Mouse (Mus musculus) liver, embryonic 15.5 days (tissue): Measurements from ENCODE around the gene Zfpm1. TPM values are rescaled to one million over a fixed set of nuclear protein-coding genes. Genes with fewer than 3 reads are reported as not detected.
A peak's percentile ranks its signal among the peaks of the same experiment; 100 is the strongest.
"Not testable (repeated sequence)": the region's sequence is repeated elsewhere in the genome, so short reads cannot be mapped to it uniquely, and the experiment has no call there.

Experiments used
- ATAC-seq: fragments of 200-750 bp; cut with Nextera tagmentation; 2 replicates; pipeline ENCODE4 v1.8.0; 2017; ENCODE audit warnings: moderate number of reproducible peaks, mild to moderate bottlenecking, moderate library complexity; ENCODE audit not compliant: insufficient read depth
- H3K27ac ChIP-seq: fragments of 300-500 bp; sonication (generic); replicated peaks from 2 replicates; pipeline ENCODE4 v1.5.1; 2015; ENCODE audit warnings: mild to moderate bottlenecking, inconsistent platforms
- H3K27me3 ChIP-seq: fragments of 300-500 bp; sonication (generic); 2 replicates; pipeline ENCODE4 v1.6.1; 2015; ENCODE audit warnings: mild to moderate bottlenecking, inconsistent platforms
- H3K36me3 ChIP-seq: fragments of 300-500 bp; sonication (generic); replicated peaks from 2 replicates; pipeline ENCODE4 v1.6.1; 2015; ENCODE audit warnings: moderate library complexity, mild to moderate bottlenecking, inconsistent platforms
- H3K4me1 ChIP-seq: fragments of 300-500 bp; sonication (generic); replicated peaks from 2 replicates; pipeline ENCODE4 v1.6.1; 2015; ENCODE audit warnings: inconsistent platforms
- H3K4me2 ChIP-seq: fragments of 300-500 bp; sonication (generic); 2 replicates; pipeline ENCODE4 v1.6.1; 2015; ENCODE audit warnings: moderate library complexity, mild to moderate bottlenecking, inconsistent platforms
- H3K4me3 ChIP-seq: fragments of 300-500 bp; sonication (generic); replicated peaks from 2 replicates; pipeline ENCODE4 v1.5.1; 2015; ENCODE audit warnings: mild to moderate bottlenecking, inconsistent platforms
- H3K9ac ChIP-seq: fragments of 300-500 bp; sonication (generic); 2 replicates; pipeline ENCODE4 v1.6.1; 2015; ENCODE audit warnings: moderate library complexity, mild to moderate bottlenecking, inconsistent platforms
- H3K9me3 ChIP-seq: fragments of 300-500 bp; sonication (generic); replicated peaks from 2 replicates; pipeline ENCODE4 v1.6.1; 2016; ENCODE audit warnings: inconsistent platforms
- WGBS: fragments of 180-500 bp; shearing (Covaris S2); methylation state at CpG from one replicate; pipeline ENCODE4 v1.1.7; 2015; ENCODE audit warnings: mixed read lengths; ENCODE audit not compliant: insufficient replicate concordance; 5-methylcytosine and 5-hydroxymethylcytosine counted together
- polyA plus RNA-seq: library from polyadenylated mRNA; unstranded; fragments of >200 nt; fragmentation: Nextera tagmentation; extraction: Ambion mirVana; gene quantifications from 2 replicates; pipeline ENCODE4 v1.2.1, GENCODE M21; 2015

Gene Zfpm1
- polyA plus RNA-seq, 1 experiment from 2014 or later: 12.0 TPM

DNA sequence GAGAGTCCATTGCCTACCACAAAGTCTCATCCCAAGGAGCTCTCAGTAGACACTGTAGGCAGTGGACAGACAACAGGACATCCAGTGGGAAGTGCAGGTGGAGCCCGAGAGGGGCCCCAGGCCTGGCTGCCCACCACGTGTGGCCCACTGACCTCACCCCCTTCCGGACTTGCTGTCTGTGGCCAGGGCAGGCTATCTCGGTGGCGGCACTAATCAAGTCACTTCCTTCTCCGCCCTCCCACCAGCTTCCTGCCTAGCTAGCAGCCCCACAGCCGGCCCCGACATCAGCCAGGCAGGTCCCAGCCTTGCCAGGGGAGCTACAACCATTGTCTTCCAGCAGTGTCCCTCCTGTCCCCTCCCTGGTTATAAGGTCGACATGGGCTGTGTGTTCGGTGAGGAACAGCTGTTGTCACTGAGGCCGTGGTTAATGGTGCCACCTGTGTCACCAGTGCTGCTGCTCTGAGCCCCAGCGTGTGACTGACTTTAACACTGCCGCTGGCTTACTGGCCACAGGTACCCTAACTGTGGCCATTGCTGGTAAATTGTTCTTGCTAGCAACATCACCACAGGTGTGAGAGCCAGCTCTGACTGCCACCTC is 33.1 kb downstream of the Zfpm1 start:
- peak overlapping the region; percentile 95 for H3K27ac ChIP-seq
- no peak overlapping the region for H3K4me3 ChIP-seq
- H3K4me1 ChIP-seq: peaks cover 100% of the 10 kb centered on the region
- WGBS: 20% methylated on average over 13 of the region's 13 CpGs
- H3K4me2 ChIP-seq: peak overlapping the region; percentile 43
- H3K36me3 ChIP-seq: peaks cover 96% of the 10 kb centered on the region
- H3K27me3 ChIP-seq: no peaks in the 10 kb centered on the region
- no peak for ATAC-seq
- peak overlapping the region; percentile 31 for H3K9ac ChIP-seq
- no peaks in the 10 kb centered on the region for H3K9me3 ChIP-seq

DNA sequence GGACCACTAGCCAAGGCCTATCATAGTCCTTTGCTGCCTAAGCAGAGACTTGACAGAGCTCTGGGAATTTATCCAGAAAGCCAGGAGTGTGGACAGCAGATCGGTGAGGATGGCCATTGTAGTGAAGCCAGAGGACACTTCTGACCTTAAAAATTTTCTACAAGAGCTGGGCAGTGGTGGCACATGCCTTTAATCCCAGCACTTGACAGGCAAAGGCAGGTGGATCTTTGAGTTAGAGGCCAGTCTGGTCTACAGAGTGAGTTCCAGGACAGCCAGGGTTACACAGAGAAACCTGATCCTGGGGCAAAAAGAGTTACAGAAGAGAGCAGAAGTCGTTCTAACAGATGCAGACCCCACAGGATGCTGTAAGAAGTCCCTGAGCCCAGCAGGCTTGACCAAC is 34.5 kb downstream of the Zfpm1 start:
- Histone ChIP-seq H3K4me1 (peaks cover 100% of the 10 kb centered on the region), H3K36me3 (peaks cover 94% of the 10 kb centered on the region), H3K9me3 (no peaks in the 10 kb centered on the region), H3K27me3 (no peaks in the 10 kb centered on the region), H3K9ac (peak overlapping the region; percentile 71; the same call in 1 of the 2 replicates), H3K4me3 (no peak overlapping the region), H3K27ac (peak overlapping the region; percentile 95), H3K4me2 (no peak overlapping the region)
- ATAC-seq: no peak
- 57% methylated on average over 2 of the region's 2 CpGs for WGBS

DNA sequence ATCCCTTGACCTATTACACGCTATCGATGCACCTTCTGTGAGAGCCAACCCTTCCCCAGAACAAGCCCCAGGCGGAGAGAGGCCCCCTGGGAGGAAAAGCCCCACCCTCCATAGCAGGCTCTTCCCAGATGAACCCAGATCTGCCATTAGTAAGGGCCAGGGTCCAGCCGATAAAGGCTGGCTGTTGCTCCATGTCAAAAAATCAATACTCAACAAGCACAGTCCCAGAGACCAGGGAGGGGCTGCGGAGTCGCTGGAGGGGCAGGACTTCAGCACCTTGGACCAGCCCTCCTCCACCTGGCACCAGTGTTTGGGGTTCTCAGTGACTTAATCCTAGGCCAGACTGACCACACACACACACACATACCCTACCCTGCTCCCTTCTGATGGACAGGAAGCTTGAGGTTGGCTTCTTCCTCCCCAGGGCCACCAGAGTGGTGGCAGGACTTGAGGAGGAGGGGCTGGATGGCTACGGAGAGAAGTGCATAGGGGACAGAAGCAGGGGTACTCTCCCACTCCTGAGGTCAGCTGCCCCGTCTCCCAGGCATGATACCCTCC is 36.1 kb downstream of the Zfpm1 start:
- H3K4me2 ChIP-seq: peak overlapping the region; percentile 67
- peaks cover 89% of the 10 kb centered on the region for H3K36me3 ChIP-seq
- no peaks in the 10 kb centered on the region for H3K27me3 ChIP-seq
- peaks cover 100% of the 10 kb centered on the region for H3K4me1 ChIP-seq
- no peak for ATAC-seq
- H3K4me3 ChIP-seq: no peak overlapping the region
- H3K27ac ChIP-seq: peak overlapping the region; percentile 95
- peak overlapping the region; percentile 71 for H3K9ac ChIP-seq
- H3K9me3 ChIP-seq: no peaks in the 10 kb centered on the region
- WGBS: 9% methylated on average over 8 of the region's 8 CpGs

DNA sequence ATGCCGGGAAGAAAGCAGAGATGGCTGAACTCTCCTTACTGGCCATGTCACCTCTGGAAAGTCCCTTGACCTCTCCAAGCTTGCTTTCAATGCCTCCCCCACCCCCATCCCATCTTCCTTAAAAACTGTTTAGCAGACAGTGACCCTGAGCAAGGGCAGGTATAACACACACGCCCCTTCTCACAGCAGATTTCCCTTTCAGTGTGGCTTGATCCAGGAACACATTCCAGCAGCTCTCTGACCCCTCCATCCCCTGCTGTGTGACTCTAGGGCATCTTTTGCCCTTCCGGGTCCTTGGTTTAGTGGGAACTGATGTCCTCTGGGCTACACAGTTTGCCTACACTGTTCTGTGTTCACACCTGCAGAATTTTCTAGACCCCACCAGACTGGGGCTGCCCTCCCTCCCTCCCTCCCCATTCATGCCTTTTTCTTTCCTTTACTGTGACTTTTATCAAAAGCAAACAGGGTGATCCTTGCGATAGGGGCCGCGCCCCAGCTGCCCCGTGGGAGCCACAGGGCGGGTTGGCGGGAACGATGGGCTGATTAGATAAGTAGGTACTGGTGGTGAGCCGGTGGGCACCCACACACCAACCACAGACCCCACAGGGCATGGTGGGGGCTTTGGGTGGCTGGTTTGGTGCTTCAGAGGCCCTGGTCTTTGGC is 37.2 kb downstream of the Zfpm1 start:
- no peaks in the 10 kb centered on the region for H3K27me3 ChIP-seq
- peak overlapping the region; percentile 71; the same call in 1 of the 2 replicates for H3K9ac ChIP-seq
- H3K36me3 ChIP-seq: peaks cover 87% of the 10 kb centered on the region
- peak overlapping the region; percentile 95 for H3K27ac ChIP-seq
- H3K4me3 ChIP-seq: 0 out of 2 replicates have a peak overlapping the region, but pooled peaks have one; percentile 17
- no peak for ATAC-seq
- WGBS: 11% methylated on average over 11 of the region's 11 CpGs
- peaks cover 100% of the 10 kb centered on the region for H3K4me1 ChIP-seq
- H3K4me2 ChIP-seq: peak overlapping the region; percentile 67
- H3K9me3 ChIP-seq: no peaks in the 10 kb centered on the region

DNA sequence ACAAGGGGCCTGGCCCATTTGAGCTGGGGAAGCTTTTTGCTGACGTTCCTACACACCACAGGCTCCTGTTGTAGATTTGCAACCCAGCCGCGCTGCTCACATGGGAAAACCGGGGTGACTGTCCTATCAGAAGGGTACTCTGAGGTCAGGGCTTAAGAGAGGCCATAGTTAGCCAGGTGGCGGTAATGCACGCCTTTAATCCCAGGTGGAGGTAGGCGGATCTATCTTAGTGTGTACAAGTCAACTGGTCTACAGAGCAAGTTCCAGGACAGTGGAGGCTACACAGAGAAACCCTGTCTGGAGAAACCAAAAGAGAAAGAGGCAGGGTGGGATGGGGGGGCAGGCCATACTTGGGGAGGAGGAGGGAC is 37.8 kb downstream of the Zfpm1 start:
- no peak for ATAC-seq
- Histone ChIP-seq H3K27ac (peak overlapping the region; percentile 95), H3K4me2 (peak overlapping the region; percentile 67), H3K9ac (peak overlapping the region; percentile 71), H3K4me3 (no peak overlapping the region), H3K4me1 (peaks cover 100% of the 10 kb centered on the region), H3K27me3 (no peaks in the 10 kb centered on the region), H3K9me3 (no peaks in the 10 kb centered on the region), H3K36me3 (peaks cover 87% of the 10 kb centered on the region)
- WGBS: 20% methylated on average over 7 of the region's 7 CpGs

DNA sequence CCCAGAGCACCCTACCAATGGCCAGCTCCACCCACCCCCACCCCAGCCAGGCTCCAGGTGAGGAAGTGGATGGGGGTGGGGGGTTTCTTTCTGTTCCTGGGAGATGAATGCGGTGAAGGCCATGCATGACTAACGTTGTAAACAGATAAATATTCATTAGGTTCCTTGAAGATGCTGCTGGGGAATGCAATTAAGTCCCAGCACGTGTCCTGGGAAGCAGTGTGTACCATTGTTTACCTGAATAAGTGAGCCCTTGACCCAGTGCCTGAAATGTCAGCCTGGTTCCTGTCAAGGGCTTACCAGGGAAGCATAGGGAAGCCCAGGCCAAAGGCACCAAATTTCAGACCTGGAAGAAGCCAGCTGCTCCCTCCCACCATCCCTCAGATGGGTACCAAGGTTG is 38.6 kb downstream of the Zfpm1 start:
- Histone ChIP-seq H3K4me3 (peak overlapping the region; percentile 38; the same call in 1 of the 2 replicates), H3K27me3 (no peaks in the 10 kb centered on the region), H3K9ac (peak overlapping the region; percentile 71), H3K4me1 (peaks cover 100% of the 10 kb centered on the region), H3K36me3 (peaks cover 87% of the 10 kb centered on the region), H3K4me2 (peak overlapping the region; percentile 67), H3K9me3 (no peaks in the 10 kb centered on the region), H3K27ac (peak overlapping the region; percentile 95)
- WGBS: 49% methylated on average over 3 of the region's 3 CpGs
- ATAC-seq: no peak

DNA sequence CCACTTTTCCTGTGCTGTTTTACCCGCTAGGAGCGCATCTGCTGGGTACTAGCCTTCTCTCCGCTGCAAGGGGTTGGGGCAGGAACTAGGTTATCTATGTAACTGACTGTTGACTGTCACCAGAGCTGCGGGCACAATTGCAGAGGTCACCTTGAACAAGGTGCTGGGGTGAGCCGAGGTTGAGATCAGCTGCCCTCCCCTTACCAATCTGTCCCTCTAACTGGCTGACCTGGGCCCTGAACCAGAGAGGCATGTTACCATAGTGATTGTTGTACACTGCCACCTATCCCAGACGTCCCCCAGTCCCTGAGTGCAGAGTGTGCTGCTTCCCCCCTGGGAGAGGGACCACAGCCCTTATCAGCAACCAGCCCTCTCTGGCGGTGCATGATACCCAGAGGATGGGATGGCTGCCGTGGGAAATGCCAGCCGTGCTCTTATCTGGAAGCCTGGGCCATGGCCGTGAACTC is 39.5 kb downstream of the Zfpm1 start:
- Histone ChIP-seq H3K4me1 (peaks cover 100% of the 10 kb centered on the region), H3K27me3 (no peaks in the 10 kb centered on the region), H3K9me3 (no peaks in the 10 kb centered on the region), H3K36me3 (peaks cover 87% of the 10 kb centered on the region), H3K9ac (peak overlapping the region; percentile 71), H3K4me2 (peak overlapping the region; percentile 67), H3K4me3 (peak overlapping the region; percentile 38), H3K27ac (peak overlapping the region; percentile 95)
- ATAC-seq: peak; percentile 85
- WGBS: 15% methylated on average over 10 of the region's 10 CpGs

DNA sequence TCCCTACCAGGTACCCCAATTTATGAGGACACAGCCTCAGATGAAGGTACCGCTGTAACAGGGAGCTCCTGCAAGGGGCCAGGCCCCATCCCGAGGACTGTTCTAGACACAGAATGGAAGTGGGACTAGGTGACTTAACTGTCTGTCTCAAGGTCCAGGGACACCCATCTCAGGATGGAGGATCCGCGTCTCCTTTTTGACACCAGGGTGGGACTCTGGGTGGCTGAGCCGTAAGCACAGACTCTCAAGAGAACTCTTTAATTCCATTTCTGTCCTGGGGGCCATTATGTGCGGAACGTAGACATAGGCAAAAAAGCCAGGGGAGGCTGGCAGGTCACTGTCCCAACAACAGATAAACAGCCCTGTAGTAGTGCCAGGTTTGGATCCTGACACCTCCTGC is 40.2 kb downstream of the Zfpm1 start:
- no peaks in the 10 kb centered on the region for H3K27me3 ChIP-seq
- 28% methylated on average over 7 of the region's 7 CpGs for WGBS
- H3K4me1 ChIP-seq: peaks cover 100% of the 10 kb centered on the region
- H3K36me3 ChIP-seq: peaks cover 87% of the 10 kb centered on the region
- peak overlapping the region; percentile 71 for H3K9ac ChIP-seq
- no peaks in the 10 kb centered on the region for H3K9me3 ChIP-seq
- ATAC-seq: no peak
- H3K4me3 ChIP-seq: peak overlapping the region; percentile 38
- H3K27ac ChIP-seq: peak overlapping the region; percentile 95
- peak overlapping the region; percentile 67 for H3K4me2 ChIP-seq

DNA sequence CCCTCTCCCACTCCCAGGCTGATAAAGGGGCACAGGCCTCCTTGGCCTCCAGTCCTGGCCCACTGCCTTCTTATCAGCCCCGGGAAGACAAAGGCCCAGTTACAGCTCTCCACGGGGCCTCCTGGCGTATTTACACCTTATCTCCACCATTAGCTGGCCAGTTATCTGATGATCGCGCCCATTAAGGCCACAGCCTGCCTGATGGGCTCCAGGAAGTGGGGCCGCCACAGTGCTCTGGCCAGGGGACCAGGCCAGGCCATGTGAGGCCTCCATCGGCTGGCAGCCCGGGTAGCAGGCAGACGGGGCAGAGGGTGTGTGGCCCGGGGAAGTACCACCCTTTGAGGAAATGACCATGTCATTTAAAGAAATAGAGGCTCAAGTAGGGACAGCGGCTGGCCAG is 40.9 kb downstream of the Zfpm1 start:
- 10% methylated on average over 11 of the region's 11 CpGs for WGBS
- Histone ChIP-seq H3K4me3 (peak overlapping the region; percentile 38), H3K27ac (peak overlapping the region; percentile 95), H3K4me2 (peak overlapping the region; percentile 67), H3K27me3 (no peaks in the 10 kb centered on the region), H3K36me3 (peaks cover 87% of the 10 kb centered on the region), H3K9ac (peak overlapping the region; percentile 71), H3K4me1 (peaks cover 100% of the 10 kb centered on the region), H3K9me3 (no peaks in the 10 kb centered on the region)
- peak; percentile 23 for ATAC-seq

DNA sequence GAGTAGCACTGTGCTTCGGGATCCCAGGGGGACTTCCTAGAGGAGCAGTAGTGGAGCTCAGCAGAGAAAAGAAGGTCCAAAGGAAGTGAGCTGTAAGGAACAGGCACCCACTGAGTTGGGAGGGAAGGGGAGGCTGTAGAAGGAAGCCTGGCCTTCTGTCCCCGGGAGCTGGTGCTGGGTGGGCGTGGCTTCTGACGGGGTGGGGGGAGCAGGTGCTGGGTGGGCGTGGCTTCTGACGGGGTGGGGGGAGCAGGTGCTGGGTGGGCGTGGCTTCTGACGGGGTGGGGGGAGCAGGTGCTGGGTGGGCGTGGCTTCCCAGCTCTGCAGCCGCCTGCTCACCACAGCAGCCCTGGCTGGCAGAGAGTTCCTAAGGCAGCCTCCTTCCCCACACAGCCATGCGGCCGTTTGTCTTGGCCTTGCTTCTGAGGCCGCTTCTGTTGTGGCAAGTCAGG is 42.0 kb downstream of the Zfpm1 start:
- Histone ChIP-seq H3K27ac (peak overlapping the region; percentile 95), H3K4me1 (peaks cover 100% of the 10 kb centered on the region), H3K4me2 (peak overlapping the region; percentile 67), H3K36me3 (peaks cover 89% of the 10 kb centered on the region), H3K4me3 (peak overlapping the region; percentile 18), H3K9ac (peak overlapping the region; percentile 71)
- 2% methylated on average over 13 of the region's 13 CpGs for WGBS
- ATAC-seq, H3K27me3 ChIP-seq, H3K9me3 ChIP-seq: not testable (repeated sequence)

DNA sequence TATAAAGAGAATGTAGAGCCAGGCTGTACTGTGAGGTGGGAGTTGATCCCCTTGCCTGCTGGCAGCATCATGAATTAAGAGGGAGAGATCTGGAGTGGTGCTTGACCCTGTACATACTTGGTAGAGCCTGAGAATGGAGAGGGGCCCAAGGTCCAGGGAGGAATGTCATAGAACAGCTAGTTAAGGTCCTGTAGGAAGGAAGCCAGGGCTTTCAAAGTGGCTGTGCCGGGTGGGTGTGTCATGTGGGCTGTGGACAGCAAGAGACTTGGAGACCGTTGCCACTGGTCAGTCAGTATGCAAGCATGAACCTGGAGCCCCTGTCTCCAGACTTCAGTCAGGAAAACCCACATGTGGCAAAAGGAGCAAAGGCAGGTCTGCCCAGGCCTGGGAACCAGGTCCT is 43.3 kb downstream of the Zfpm1 start:
- WGBS: 55% methylated on average over 2 of the region's 2 CpGs
- Histone ChIP-seq H3K9me3 (no peaks in the 10 kb centered on the region), H3K27me3 (no peaks in the 10 kb centered on the region), H3K4me2 (peak overlapping the region; percentile 67), H3K4me1 (peaks cover 100% of the 10 kb centered on the region), H3K4me3 (no peak overlapping the region), H3K9ac (peak overlapping the region; percentile 25), H3K36me3 (peaks cover 87% of the 10 kb centered on the region), H3K27ac (peak overlapping the region; percentile 95)
- no peak for ATAC-seq
